Mouse (Mus musculus) E14TG2a.4 (cell line): ENCODE data around the gene Gm37240.

Source experiments
- CTCF ChIP-seq: conservative IDR thresholded peaks from 2 replicates; pipeline ENCODE4 v1.5.1; 2014; ENCODE audit warnings: low read length
- NANOG ChIP-seq: IDR thresholded peaks from 2 replicates; pipeline ENCODE4 v1.6.1; 2014; ENCODE audit warnings: borderline replicate concordance, low read length, mixed read lengths
- POU5F1 ChIP-seq: IDR thresholded peaks from 2 replicates; pipeline ENCODE4 v1.6.1; 2014; ENCODE audit warnings: low read length, borderline replicate concordance

DNA sequence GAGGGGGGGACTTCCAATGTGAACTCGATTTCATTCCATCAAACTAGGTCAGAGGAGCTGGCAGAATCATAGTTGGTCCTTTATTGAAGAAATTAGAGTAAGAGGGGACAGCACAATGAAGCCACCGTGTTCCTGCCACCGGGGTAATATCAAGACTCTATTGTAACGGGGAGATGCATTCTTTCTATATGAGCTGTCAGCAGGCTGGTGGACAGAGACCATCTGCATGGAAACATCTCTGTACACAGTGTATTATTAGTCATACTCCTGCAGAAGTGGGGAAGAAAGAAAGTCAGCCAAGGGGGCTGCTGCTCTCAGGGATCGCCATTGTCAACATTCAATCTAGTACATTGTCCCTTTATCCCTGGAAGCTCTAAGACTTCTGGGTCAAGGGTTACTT lies 665.3 kb downstream of the Gm37240 start:
- no peak for TF ChIP-seq CTCF
- no peak for TF ChIP-seq POU5F1
- TF ChIP-seq NANOG: no peak
